Comparison of ENCODE assay signal across 15 mouse cellular contexts in the genomic region with DNA sequence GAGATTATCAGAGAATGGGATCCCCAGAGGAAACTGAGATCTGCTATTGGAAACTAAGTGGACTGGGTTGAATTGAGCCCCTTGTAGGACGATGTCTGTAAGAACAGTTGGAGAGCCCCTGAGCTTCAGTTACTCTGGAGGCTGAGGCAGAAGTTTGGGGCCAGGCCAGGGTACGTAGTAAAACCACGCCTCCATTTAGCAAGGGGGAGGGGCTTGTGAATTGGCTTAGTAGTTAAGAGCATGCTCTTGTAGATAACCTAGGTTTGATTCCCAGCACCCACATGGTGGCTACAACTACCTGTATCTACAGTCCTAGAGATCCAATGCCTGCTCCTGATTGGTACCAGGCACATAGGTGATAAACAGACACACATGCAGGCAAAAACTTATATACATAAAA.
"Had no signal": no experiment of that assay in that cellular context is flagged by ENCODE, and none has a peak within 500 bp of the region (broad histone marks: within the 10 kb centered on the region; RNA-seq: fewer than 3 reads in every experiment).

No protein-coding gene starts in this region.

- H3K9me3 ChIP-seq: limb, embryonic 10.5 days; liver, embryonic 15.5 days; lung, embryonic 15.5 days; megakaryocyte, embryonic 14.5 days; midbrain, embryonic 12.5 days; neural tube, embryonic 13.5 days had no signal

- H3K4me3 ChIP-seq: layer of hippocampus, adult 2 months; limb, embryonic 10.5 days; liver, embryonic 15.5 days; lung, embryonic 15.5 days; megakaryocyte, embryonic 14.5 days; midbrain, embryonic 12.5 days; neural tube, embryonic 13.5 days had no signal

- DNase-seq: kidney, adult 9 months; kidney, postnatal 10 days; kidney, postnatal 4 days; lung, postnatal 14 days; right cerebral cortex, postnatal 14 days had no signal

- H3K27ac ChIP-seq: layer of hippocampus, adult 2 months; limb, embryonic 10.5 days; liver, embryonic 15.5 days; lung, embryonic 15.5 days; macrophage; midbrain, embryonic 12.5 days; neural tube, embryonic 13.5 days; stomach, postnatal 0 days had no signal

- H3K27me3 ChIP-seq: liver, embryonic 15.5 days; lung, embryonic 15.5 days; neural tube, embryonic 13.5 days had no signal

- H3K36me3 ChIP-seq: limb, embryonic 10.5 days; liver, embryonic 15.5 days; lung, embryonic 15.5 days; midbrain, embryonic 12.5 days; neural tube, embryonic 13.5 days had no signal

- H3K9ac ChIP-seq: liver, embryonic 15.5 days; lung, embryonic 15.5 days; midbrain, embryonic 12.5 days; neural tube, embryonic 13.5 days had no signal

- H3K4me1 ChIP-seq: liver, embryonic 15.5 days; lung, embryonic 15.5 days; midbrain, embryonic 12.5 days; neural tube, embryonic 13.5 days had no signal

- H3K4me2 ChIP-seq: liver, embryonic 11.5 days; liver, embryonic 15.5 days; lung, embryonic 15.5 days; midbrain, embryonic 12.5 days; neural tube, embryonic 13.5 days had no signal
